Mouse (Mus musculus): ENCODE results near the gene Fto. TPM values are rescaled to one million over a fixed set of nuclear protein-coding genes. Genes with fewer than 3 reads are reported as not detected.
A peak's percentile ranks its signal among the peaks of the same experiment; 100 is the strongest.

Gene Fto
- polyA plus RNA-seq, 1 experiment from 2014 or later = 109 TPM

DNA sequence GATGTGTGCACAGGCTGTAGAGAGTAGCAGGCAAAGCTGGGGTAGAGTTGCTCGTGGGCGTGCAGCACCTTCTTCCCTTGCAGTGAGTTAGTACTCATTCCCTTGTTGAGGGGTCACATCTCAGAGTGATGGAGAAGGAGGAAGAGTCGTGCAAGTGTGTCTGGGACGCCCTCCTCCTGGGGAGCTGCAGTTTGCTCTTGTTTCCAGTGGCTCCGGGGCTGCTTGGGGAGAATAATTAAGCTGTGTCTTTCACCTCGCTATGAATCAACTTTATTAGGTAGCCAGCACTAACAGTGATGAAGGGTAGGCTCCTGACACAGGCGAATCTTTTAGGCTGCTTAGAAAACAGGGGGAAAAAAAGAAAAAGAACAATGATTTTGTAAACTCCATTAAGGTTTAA lies 203.1 kb downstream of the Fto start:
- WGBS = 3% methylated on average over 7 of the region's 7 CpGs
- H3K9ac ChIP-seq = no peak overlapping the region
- H3K9me3 ChIP-seq = no peaks in the 10 kb centered on the region
- peak overlapping the region; percentile 32; the same call in 1 of the 2 replicates for H3K4me2 ChIP-seq (replicated peaks)
- H3K36me3 ChIP-seq = no peaks in the 10 kb centered on the region
- no peak for ATAC-seq (ENCODE audit: low FRiP score, low read depth)
- no peak overlapping the region for H3K27ac ChIP-seq
- peaks cover 7% of the 10 kb centered on the region for H3K27me3 ChIP-seq (replicated peaks)
- H3K4me3 ChIP-seq = no peak overlapping the region
- H3K4me1 ChIP-seq = peaks cover 47% of the 10 kb centered on the region

DNA sequence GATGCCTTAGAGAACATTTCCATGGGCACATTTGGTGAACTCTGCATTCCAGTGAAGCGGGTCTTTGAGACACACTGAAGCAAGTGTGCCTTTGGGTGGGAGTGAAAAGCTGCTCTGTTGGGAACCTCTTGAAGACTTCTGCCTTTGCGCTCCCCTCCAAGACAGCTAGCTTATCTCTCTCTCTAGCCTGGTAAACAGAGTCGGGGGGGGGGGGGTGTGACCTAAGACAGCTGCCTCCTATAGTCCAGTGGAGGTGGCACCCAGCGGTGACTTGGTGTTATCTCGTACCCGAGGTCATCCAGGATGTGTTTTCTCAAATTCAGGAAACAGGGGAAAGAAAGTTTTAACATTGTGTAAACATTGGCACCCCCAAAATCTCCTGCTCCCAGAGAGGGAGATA lies 204.8 kb downstream of the Fto start:
- Histone ChIP-seq H3K4me1 (peaks cover 50% of the 10 kb centered on the region), H3K27ac (no peak overlapping the region), H3K9me3 (no peaks in the 10 kb centered on the region), H3K4me3 (no peak overlapping the region), H3K4me2 (replicated peaks) (no peak overlapping the region), H3K36me3 (no peaks in the 10 kb centered on the region; the same call in 1 of the 2 replicates), H3K9ac (no peak overlapping the region), H3K27me3 (replicated peaks) (0 out of 2 replicates have a peak, but pooled peaks cover 7% of the 10 kb centered on the region)
- WGBS = 29% methylated on average over 6 of the region's 6 CpGs
- no peak for ATAC-seq (ENCODE audit: low FRiP score, low read depth)

DNA sequence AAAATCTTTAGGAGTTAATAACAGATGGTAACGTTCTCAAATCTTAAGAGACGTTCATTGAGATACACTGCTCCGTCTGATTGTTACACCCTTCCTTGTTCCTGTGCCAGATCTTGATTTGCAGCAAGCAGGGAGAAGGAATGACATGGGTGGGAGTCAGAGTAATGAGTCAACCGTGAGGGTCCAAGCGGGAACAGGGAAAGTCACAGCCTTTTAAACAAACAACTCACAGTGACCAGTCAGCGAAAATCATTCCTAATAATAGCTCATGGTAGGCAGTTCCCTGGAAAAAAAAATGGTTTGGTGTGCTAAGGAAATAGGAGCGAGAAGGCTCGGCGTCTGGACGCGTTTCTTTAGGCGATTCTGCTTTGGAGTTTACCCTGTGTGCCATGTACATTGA lies 208.9 kb downstream of the Fto start:
- H3K9ac ChIP-seq = no peak overlapping the region
- 67% methylated on average over 12 of the region's 12 CpGs for WGBS
- H3K36me3 ChIP-seq = no peaks in the 10 kb centered on the region; the same call in 1 of the 2 replicates
- no peak overlapping the region for H3K4me2 ChIP-seq (replicated peaks)
- H3K27ac ChIP-seq = no peak overlapping the region
- peaks cover 52% of the 10 kb centered on the region for H3K4me1 ChIP-seq
- peaks cover 16% of the 10 kb centered on the region; the same call in 1 of the 2 replicates for H3K27me3 ChIP-seq (replicated peaks)
- no peaks in the 10 kb centered on the region for H3K9me3 ChIP-seq
- H3K4me3 ChIP-seq = no peak overlapping the region
- ATAC-seq (ENCODE audit: low FRiP score, low read depth) = no peak

DNA sequence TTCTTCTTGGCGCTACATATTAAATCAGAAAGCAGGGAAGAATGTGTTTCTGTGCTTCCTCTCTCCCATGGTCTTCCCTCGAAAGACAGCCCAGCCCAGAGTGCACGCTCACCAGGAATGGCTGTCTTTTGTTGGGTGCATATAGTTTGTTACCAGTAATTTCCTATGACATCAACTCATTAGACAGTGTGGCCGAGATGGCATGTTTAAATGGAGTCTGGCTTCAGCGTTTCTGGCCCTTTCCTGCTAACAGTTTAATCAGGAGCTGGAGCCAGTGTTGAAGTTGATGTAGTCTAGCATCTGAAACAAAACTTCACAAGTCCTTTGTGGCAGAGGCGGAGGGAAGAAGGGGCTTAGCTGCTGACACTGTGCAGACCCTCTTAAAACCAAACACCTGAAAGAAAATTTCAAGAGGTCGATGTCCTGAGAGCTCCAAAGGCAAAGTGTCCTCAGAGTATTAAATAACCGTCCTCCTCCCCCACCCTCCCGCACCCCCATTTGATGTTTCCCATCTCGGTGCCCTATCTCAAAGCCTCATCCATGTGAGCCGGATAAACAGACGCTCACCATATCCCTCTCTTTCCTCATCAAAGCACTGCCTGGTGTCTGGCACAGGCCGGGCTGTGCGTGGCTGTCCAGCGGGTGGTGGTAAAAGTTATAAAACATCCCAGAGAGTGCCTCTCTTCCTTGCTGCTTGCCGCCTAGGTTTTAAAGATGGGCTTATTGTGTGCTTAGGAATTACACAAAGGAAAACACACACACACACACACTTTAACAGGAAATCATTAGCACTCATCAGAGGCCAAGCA lies 210.9 kb downstream of the Fto start:
- H3K9ac ChIP-seq = no peak overlapping the region
- H3K4me2 ChIP-seq (replicated peaks) = no peak overlapping the region
- H3K4me1 ChIP-seq = peaks cover 35% of the 10 kb centered on the region
- peaks cover 31% of the 10 kb centered on the region; the same call in 1 of the 2 replicates for H3K27me3 ChIP-seq (replicated peaks)
- WGBS = 28% methylated on average over 16 of the region's 16 CpGs
- H3K36me3 ChIP-seq = no peaks in the 10 kb centered on the region; the same call in 1 of the 2 replicates
- no peak overlapping the region for H3K4me3 ChIP-seq
- ATAC-seq (ENCODE audit: low FRiP score, low read depth) = no peak
- H3K9me3 ChIP-seq = no peaks in the 10 kb centered on the region
- no peak overlapping the region for H3K27ac ChIP-seq

DNA sequence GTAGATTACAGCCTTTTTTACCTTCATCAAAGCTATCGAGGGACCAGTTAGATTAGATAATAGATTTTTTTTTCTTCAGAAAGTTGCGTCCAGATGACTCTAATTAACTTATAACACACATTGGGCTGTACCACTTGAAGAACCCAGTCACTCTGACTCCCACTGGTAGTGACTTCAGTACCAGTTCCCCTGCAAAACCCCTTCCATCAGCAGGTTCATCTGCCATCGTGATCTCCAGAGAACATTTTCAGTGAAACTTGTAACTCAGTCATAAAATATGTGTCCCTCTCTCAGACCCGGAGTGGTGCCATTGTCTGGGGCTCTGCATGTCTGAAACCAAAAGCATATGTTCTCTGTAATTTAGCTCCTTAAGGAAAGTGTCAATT lies 211.5 kb downstream of the Fto start:
- Histone ChIP-seq H3K9me3 (no peaks in the 10 kb centered on the region), H3K27ac (no peak overlapping the region), H3K4me3 (no peak overlapping the region), H3K9ac (no peak overlapping the region), H3K36me3 (no peaks in the 10 kb centered on the region; the same call in 1 of the 2 replicates), H3K4me1 (peaks cover 33% of the 10 kb centered on the region), H3K4me2 (replicated peaks) (peak overlapping the region; percentile 27; the same call in 1 of the 2 replicates), H3K27me3 (replicated peaks) (peaks cover 33% of the 10 kb centered on the region; the same call in 1 of the 2 replicates)
- ATAC-seq (ENCODE audit: low FRiP score, low read depth) = no peak
- 11% methylated on average over 4 of the region's 4 CpGs for WGBS

DNA sequence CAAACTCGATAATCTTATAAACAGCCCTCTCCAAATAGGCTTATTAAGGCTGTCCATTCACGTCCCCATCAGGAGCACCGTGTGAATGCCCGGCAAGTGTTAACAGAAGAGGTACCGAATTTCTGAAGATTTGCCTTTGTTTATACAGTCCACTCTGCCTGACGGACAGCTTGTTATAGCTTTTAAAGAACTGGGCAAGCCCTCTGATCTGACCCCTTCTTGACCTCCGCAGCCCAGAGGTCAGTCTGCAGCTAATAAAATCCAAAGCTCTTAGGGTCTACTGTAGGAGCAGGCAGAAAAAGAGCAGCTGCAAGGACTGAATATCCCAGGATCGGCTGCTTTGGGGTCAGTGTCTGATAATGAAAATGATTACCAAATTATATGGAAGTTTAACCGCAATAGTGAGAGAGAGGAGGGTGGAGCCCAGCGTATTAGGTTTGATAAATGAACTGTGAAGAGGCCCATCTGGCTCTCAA lies 212.1 kb downstream of the Fto start:
- H3K9ac ChIP-seq = no peak overlapping the region
- H3K4me2 ChIP-seq (replicated peaks) = peak overlapping the region; percentile 27
- H3K27me3 ChIP-seq (replicated peaks) = peaks cover 33% of the 10 kb centered on the region; the same call in 1 of the 2 replicates
- no peaks in the 10 kb centered on the region; the same call in 1 of the 2 replicates for H3K36me3 ChIP-seq
- peaks cover 33% of the 10 kb centered on the region for H3K4me1 ChIP-seq
- 6% methylated on average over 10 of the region's 10 CpGs for WGBS
- H3K9me3 ChIP-seq = no peaks in the 10 kb centered on the region
- H3K4me3 ChIP-seq = no peak overlapping the region
- no peak for ATAC-seq (ENCODE audit: low FRiP score, low read depth)
- no peak overlapping the region for H3K27ac ChIP-seq

DNA sequence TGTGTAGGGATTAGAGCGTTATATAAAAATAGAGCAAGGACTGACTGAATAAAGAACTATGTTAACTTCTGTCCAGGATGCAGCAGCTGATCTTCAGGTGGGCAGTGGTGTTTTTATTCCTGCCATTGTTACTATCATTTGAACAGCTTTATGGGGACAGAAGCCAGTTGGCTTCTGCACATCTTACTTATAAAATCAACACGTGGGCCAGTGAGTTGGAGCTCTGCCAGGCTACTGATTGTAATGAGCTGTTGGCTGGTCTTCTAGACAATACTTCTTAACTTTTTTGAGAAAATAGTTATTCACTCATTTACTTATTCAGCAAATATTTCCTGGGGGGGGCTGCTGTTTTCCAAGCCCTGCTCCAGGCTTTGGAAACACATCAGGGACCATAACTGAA lies 215.6 kb downstream of the Fto start:
- H3K27me3 ChIP-seq (replicated peaks) = peaks cover 30% of the 10 kb centered on the region; the same call in 1 of the 2 replicates
- no peak overlapping the region for H3K4me3 ChIP-seq
- no peak overlapping the region for H3K4me2 ChIP-seq (replicated peaks)
- peaks cover 42% of the 10 kb centered on the region for H3K4me1 ChIP-seq
- no peaks in the 10 kb centered on the region for H3K9me3 ChIP-seq
- H3K9ac ChIP-seq = no peak overlapping the region
- no peaks in the 10 kb centered on the region for H3K36me3 ChIP-seq
- no peak overlapping the region for H3K27ac ChIP-seq
- 66% methylated on average over 2 of the region's 2 CpGs for WGBS
- ATAC-seq (ENCODE audit: low FRiP score, low read depth) = no peak

DNA sequence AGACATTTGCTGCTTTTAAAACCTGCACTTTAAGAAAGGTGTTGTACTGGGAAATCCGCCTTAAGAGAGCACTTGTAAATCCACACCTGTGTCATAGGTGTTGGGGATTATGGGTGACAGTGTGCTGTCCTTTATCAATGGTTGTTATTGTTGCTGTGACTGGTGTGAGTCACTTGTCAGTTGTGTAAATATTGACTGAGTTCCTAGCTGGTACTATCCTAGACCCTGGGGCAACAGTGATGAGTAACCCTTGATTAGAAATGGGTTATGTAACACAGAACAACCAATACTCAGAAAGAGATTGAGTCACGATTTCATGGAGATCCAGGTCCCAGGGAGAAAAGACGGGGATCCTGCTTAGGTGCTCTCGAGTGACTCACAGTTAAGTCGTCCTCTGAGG lies 216.4 kb downstream of the Fto start:
- 89% methylated on average over 5 of the region's 5 CpGs for WGBS
- ATAC-seq (ENCODE audit: low FRiP score, low read depth) = no peak
- Histone ChIP-seq H3K36me3 (no peaks in the 10 kb centered on the region), H3K4me3 (no peak overlapping the region), H3K4me2 (replicated peaks) (no peak overlapping the region), H3K27me3 (replicated peaks) (peaks cover 36% of the 10 kb centered on the region; the same call in 1 of the 2 replicates), H3K4me1 (peaks cover 35% of the 10 kb centered on the region), H3K9me3 (no peaks in the 10 kb centered on the region), H3K9ac (no peak overlapping the region), H3K27ac (no peak overlapping the region)

DNA sequence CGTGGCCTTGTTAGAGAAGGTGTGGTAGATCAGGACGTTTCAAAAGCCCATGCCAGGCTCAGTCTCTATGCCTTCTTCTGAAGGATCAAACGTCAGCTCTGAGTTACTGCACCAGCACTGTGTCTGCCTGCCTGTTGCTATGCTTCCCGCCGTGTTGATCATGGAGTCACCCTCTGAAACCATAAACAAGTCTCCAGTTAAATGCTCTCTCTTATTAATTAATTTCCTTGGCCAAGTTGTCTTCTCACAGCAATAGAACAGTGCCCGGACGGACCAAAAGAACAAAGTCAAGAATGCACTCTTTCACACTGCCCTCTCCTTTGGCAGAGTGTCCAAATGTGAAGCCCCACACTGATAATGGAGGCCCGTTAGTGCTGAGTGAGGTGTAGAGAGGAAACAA lies 217.3 kb downstream of the Fto start:
- no peak overlapping the region for H3K4me2 ChIP-seq (replicated peaks)
- no peak overlapping the region for H3K4me3 ChIP-seq
- peaks cover 25% of the 10 kb centered on the region for H3K4me1 ChIP-seq
- H3K36me3 ChIP-seq = no peaks in the 10 kb centered on the region
- H3K9me3 ChIP-seq = no peaks in the 10 kb centered on the region
- peaks cover 37% of the 10 kb centered on the region; the same call in 1 of the 2 replicates for H3K27me3 ChIP-seq (replicated peaks)
- WGBS = 76% methylated on average over 8 of the region's 8 CpGs
- H3K27ac ChIP-seq = no peak overlapping the region
- no peak for ATAC-seq (ENCODE audit: low FRiP score, low read depth)
- H3K9ac ChIP-seq = no peak overlapping the region

DNA sequence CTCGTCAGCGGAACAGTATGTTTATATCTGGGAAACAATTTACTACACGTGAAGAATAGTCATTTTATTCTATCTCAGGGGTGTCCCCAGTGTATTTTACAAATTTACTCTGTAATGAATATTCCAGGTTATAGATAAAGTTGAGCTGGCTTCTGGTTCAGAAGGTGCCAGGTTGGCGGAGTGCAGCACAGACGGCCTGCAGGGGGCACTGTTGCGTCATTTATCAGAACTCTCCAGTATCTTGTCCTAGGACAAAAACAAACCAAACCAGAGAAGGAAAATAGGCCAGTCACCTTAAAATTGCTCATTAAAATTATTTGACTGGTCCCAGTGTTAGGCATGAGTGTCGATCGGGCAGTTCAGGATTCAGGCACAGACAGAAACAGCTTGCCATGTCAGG lies 218.6 kb downstream of the Fto start:
- Histone ChIP-seq H3K27ac (no peak overlapping the region), H3K4me2 (replicated peaks) (no peak overlapping the region), H3K36me3 (no peaks in the 10 kb centered on the region), H3K4me3 (no peak overlapping the region), H3K9me3 (no peaks in the 10 kb centered on the region), H3K27me3 (replicated peaks) (peaks cover 29% of the 10 kb centered on the region; the same call in 1 of the 2 replicates), H3K4me1 (peaks cover 19% of the 10 kb centered on the region), H3K9ac (no peak overlapping the region)
- 25% methylated on average over 8 of the region's 8 CpGs for WGBS
- no peak for ATAC-seq (ENCODE audit: low FRiP score, low read depth)

DNA sequence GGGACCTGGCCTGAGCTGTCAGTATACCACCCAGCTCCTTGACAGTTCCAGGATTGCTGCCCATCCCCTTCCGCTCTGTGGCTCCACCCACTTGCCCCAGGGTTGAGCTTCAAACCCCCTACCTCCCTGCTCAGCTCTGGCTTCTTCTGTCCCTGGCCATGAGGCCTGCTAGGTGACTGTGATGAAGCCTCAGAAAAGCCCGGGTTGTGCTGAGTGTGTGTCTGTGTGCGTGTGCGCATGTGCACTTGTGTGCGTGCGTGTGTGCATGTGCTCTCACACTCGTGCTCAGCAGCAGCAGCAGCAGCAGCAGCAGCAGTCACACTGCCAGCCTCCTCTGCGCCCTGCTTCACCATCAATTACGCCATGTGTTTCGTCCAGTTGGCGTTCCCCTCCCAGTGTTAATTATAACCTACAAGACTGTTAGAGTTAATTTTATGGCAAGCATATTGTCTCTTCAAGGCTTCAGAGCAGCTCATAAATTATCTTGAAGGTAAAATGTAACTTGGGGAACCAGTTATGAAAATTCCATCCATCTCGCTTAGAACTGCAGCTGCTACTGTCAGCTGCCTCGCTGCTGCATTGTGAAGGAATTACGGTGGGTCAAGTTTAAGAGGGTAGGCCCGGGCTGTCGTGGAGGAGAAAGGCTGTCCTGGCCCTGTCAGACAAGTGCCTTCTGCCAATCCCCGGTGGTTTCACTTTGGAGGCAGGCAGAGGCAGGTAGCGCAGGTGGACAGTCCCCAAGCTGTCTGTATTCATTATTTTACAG lies 219.5 kb downstream of the Fto start:
- peak overlapping the region; percentile 23 for H3K4me2 ChIP-seq (replicated peaks)
- peaks cover 22% of the 10 kb centered on the region; the same call in 1 of the 2 replicates for H3K27me3 ChIP-seq (replicated peaks)
- H3K4me1 ChIP-seq = peaks cover 26% of the 10 kb centered on the region
- WGBS = 38% methylated on average over 18 of the region's 18 CpGs
- no peaks in the 10 kb centered on the region for H3K36me3 ChIP-seq
- ATAC-seq (ENCODE audit: low FRiP score, low read depth) = peak; percentile 41; the same call in 1 of the 2 replicates
- H3K4me3 ChIP-seq = no peak overlapping the region
- H3K27ac ChIP-seq = no peak overlapping the region
- no peak overlapping the region for H3K9ac ChIP-seq
- no peaks in the 10 kb centered on the region for H3K9me3 ChIP-seq

DNA sequence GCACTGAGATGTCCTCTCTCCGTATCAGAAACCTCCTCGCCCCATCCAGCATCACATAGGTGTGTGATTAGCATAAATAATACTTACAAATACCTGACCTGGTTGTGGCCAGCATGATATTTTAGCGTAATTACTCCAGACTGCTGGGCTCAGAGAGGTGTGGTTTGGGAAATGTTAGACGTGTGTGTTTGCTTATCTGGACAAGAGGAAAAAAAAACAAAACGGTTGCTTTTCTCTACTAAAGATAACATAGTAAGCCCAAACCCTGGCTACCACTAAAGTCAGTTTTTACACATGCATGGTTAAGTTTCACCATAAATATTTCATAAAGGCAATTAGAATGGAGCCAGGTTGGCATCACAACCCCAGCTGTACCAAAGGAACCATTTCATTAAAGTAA lies 221.4 kb downstream of the Fto start:
- no peaks in the 10 kb centered on the region for H3K36me3 ChIP-seq
- 86% methylated on average over 5 of the region's 5 CpGs for WGBS
- no peak overlapping the region for H3K4me3 ChIP-seq
- H3K27ac ChIP-seq = no peak overlapping the region
- H3K4me2 ChIP-seq (replicated peaks) = no peak overlapping the region
- peaks cover 32% of the 10 kb centered on the region for H3K4me1 ChIP-seq
- H3K27me3 ChIP-seq (replicated peaks) = peaks cover 12% of the 10 kb centered on the region; the same call in 1 of the 2 replicates
- ATAC-seq (ENCODE audit: low FRiP score, low read depth) = no peak
- no peaks in the 10 kb centered on the region for H3K9me3 ChIP-seq
- no peak overlapping the region for H3K9ac ChIP-seq

Measured in neural tube, embryonic 12.5 days (tissue).